ENCODE assay signal across 8 mouse cellular contexts in the genomic region with DNA sequence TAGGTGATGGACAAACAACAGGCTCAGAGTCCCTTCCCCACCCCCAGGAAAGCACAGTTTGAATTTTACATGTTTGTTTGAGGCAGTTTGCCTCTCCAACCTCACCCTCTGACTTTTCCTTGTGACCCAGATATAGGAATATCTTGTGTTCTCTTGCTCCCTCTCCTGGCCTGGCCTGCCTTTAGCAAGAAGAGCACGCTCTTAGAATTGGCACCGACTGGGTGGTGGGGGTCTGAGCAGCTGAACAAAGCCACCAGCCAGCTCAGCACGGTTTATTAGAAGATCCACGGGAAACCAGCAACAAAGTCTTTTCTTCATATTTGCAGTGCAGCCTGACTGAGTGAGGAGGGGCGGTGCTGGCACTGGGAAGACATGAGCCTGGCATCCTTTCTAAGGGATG.
DNase-seq lines count a peak whose midpoint lies in the region; ATAC-seq and TF ChIP-seq lines count a peak whose summit lies in the region.

No protein-coding gene starts in this region.

- WGBS in midbrain, embryonic 12.5 days, result 12% methylated on average over 5 of the region's 5 CpGs

- peak; percentile 39 for DNase-seq in ovary, postnatal 36 days (ENCODE audit: low spot score)
- no peak for DNase-seq in ovary, adult 18-20 months (ENCODE audit: low spot score)
- peak; percentile 88 to 92 for DNase-seq in cerebellum, postnatal 14 days
- DNase-seq in gastrocnemius, adult 2 months, result peak; percentile 78
- peak; percentile 69 to 79 for DNase-seq in left cerebral cortex, postnatal 10 days (ENCODE audit: extremely low spot score in 1 of 2, low spot score in 2 of 2)
- DNase-seq in testis, postnatal 10 days (ENCODE audit: low spot score), result peak; percentile 82

- no peaks in the 10 kb centered on the region for H3K36me3 ChIP-seq in midbrain, embryonic 12.5 days

- peak; percentile 86 for TF ChIP-seq CTCF in gastrocnemius, adult 2 months (IDR thresholded peaks at IDR 0.05)

- no peak overlapping the region for H3K4me3 ChIP-seq in gastrocnemius, adult 2 months
- no peak overlapping the region for H3K4me3 ChIP-seq in midbrain, embryonic 12.5 days

- intact Hi-C loops in gastrocnemius, adult 2 months (cut with DNase I), result loop anchor here (1.0 to 5.0 kb wide), 6 partner anchors 151 to 483 kb away; no protein-coding TSS in a partner anchor
- intact Hi-C loops in left cerebral cortex, postnatal 10 days (cut with DNase I), result loop anchor here (5.0 to 10.0 kb wide), 2 partner anchors 296 to 383 kb away; no protein-coding TSS in a partner anchor

- H3K9me3 ChIP-seq in midbrain, embryonic 12.5 days, result no peaks in the 10 kb centered on the region

- 0 out of 2 replicates have a peak, but pooled peaks cover 4% of the 10 kb centered on the region for H3K27me3 ChIP-seq in midbrain, embryonic 12.5 days

- H3K4me1 ChIP-seq in midbrain, embryonic 12.5 days, result peaks cover 20% of the 10 kb centered on the region

- peak overlapping the region; percentile 68 for H3K27ac ChIP-seq in gastrocnemius, adult 2 months
- H3K27ac ChIP-seq in midbrain, embryonic 12.5 days (replicated peaks), result no peak overlapping the region

- H3K4me2 ChIP-seq in midbrain, embryonic 12.5 days (replicated peaks), result no peak overlapping the region

- no peak overlapping the region for H3K9ac ChIP-seq in midbrain, embryonic 12.5 days (replicated peaks)

- peak; percentile 50 for ATAC-seq in inflammation-experienced regulatory T-cells, adult 6 months
- ATAC-seq in midbrain, embryonic 12.5 days (ENCODE audit: low FRiP score, low read depth), result peak; percentile 77
